Mouse (Mus musculus): ENCODE measurements at regions not wholly inside any gene's neighbourhood (a gene's known extent, or its start where the extent isn't known, plus 50 kb on each side); places are given as distances from the start of the nearest gene placed in this dataset.

DNA sequence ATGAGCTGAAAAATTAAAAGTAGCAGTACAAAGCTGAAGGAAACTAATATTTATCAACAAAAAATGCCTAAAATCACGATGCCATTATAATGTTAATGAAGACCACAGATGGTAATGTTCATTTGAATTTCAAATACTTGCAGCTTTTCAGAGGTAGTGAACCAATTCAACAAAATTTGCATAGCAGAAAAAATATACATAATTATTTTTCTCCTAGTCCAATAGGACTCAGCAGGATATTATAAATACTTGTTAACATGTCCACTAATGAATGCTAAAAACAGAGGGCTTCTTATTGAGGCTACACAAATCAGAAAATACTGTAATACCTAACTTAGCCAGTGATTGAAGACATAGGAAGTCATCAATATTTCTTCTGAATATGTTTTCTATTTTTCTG lies 52.5 kb upstream of the Lsm8 start:
- no peak overlapping the region for H3K4me2 ChIP-seq
- 58% methylated on average over 1 of the region's 1 CpGs for WGBS
- ATAC-seq (ENCODE audit: extremely low read depth, insufficient number of reproducible peaks, low FRiP score, low TSS enrichment), result no peak

DNA sequence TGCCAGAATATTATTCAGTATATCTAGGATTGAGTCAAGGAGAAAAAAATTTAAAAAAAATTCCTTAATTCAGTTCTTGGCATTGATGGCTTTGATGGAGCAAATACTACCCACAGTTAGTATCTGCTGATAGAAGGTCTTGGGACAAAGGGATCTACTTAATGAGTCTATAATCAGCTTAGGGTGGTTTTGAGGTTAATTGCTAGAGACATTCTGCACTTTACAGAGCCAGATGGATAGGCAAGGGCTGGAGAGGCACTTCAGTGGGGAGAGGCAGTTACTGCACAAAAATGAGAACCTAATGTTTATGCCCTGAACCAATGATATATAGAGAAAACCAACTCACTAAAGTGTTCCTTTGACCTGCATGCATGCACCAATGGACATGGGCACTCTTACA lies 51.8 kb upstream of the Lsm8 start:
- H3K9me3 ChIP-seq, result no peaks in the 10 kb centered on the region
- no peak for ATAC-seq (ENCODE audit: extremely low read depth, insufficient number of reproducible peaks, low FRiP score, low TSS enrichment)
- no peaks in the 10 kb centered on the region for H3K4me1 ChIP-seq
- H3K4me2 ChIP-seq, result no peak overlapping the region
- no peak overlapping the region for H3K27ac ChIP-seq (replicated peaks)
- H3K4me3 ChIP-seq, result no peak overlapping the region
- no peaks in the 10 kb centered on the region for H3K36me3 ChIP-seq
- no peaks in the 10 kb centered on the region for H3K27me3 ChIP-seq (replicated peaks)
- H3K9ac ChIP-seq, result no peak overlapping the region

More for the DNA sequence above, 52.5 kb upstream of the Lsm8 start:
- Histone ChIP-seq H3K9ac (no peak overlapping the region), H3K4me3 (no peak overlapping the region), H3K9me3 (no peaks in the 10 kb centered on the region), H3K27ac (replicated peaks) (no peak overlapping the region), H3K4me1 (no peaks in the 10 kb centered on the region), H3K36me3 (no peaks in the 10 kb centered on the region), H3K27me3 (replicated peaks) (no peaks in the 10 kb centered on the region)
